Mouse (Mus musculus): ENCODE measurements around the gene Gga2.

DNA sequence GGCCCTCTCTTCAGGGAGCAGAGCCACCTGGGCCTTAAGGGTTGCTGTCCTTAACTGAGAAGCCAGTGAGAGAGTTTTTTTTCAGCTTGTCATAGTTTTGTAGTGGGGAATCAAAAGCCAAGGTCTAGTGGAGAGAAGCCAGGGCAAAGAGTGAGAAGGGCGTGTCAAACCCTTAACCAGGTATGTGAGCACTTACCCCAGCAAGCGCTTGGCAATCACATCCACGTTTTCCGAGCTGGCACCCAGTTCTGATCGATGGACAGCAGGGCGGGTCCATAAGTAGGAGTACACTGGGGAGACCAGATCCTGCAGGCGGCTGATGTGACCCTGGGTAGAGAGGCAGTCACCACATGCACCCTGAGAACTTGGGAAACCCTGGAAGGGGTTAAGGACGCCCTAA, 23.1 kb upstream of the Gga2 start:
- TF ChIP-seq TAL1 (IDR thresholded peaks at IDR 0.05; ENCODE audit: low read length) (no peak), GATA1 (IDR thresholded peaks at IDR 0.05; ENCODE audit: low read length) (no peak)

Data from erythroblast, embryonic 14.5 days (primary cell).